Mouse (Mus musculus) olfactory bulb, adult 2 months (tissue): ENCODE measurements at regions not wholly inside any gene's neighbourhood (a gene's known extent, or its start where the extent isn't known, plus 50 kb on each side); places are given as distances from the start of the nearest gene placed in this dataset.

Experiments
- CTCF ChIP-seq: fragments of 200-500 bp; IDR thresholded peaks from 2 replicates; pipeline ENCODE4 v1.5.1; 2012; ENCODE audit warnings: low read depth, mild to moderate bottlenecking, low read length, moderate library complexity; ENCODE audit not compliant: insufficient read depth
- POLR2A ChIP-seq: fragments of 200-500 bp; IDR thresholded peaks from 2 replicates; pipeline ENCODE4 v1.6.1; 2012; ENCODE audit warnings: mild to moderate bottlenecking, low read depth, low read length, moderate library complexity; ENCODE audit not compliant: insufficient read depth

DNA sequence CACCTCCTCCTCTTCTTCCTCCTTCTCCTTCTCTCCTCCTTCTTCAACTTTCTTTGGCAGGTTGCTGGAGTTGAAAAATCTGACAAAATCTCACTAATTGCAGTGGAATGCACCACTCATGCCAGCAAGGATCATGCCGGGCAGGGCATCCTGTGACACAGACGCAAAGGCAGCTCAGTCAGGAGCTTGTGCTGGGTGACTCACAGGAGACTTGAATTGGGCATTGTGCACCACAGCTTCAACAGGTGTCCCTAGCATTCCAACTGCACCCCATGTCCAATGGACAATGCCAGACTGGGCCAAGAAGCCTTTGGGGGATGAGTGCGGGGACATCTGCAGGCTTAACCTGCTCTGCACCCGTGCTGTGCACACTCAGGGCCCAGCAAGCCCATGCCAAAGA is 104.2 kb upstream of the Runx1 start:
- TF ChIP-seq CTCF (no peak), POLR2A (no peak)
